Mouse (Mus musculus) hematopoietic stem cell, adult 5-6 weeks (primary cell): ENCODE data around the gene Rnf145. TPM values are rescaled to one million over a fixed set of nuclear protein-coding genes. Genes with fewer than 3 reads are reported as not detected.

Experiments used
- ATAC-seq, 2 experiments: fragments of 125-278 bp in 1 of 2; replicated peaks in 1 of 2; 2 replicates each; pipeline ENCODE4 v1.8.0; 2016 to 2017; ENCODE audit warnings: inconsistent platforms in 2 of 2, mild to moderate bottlenecking in 2 of 2, moderate number of reproducible peaks in 2 of 2, low read depth in 1 of 2, moderate TSS enrichment in 1 of 2; ENCODE audit not compliant: low FRiP score in 2 of 2, poor library complexity in 2 of 2, severe bottlenecking in 2 of 2, insufficient read depth in 1 of 2, low TSS enrichment in 1 of 2
- total RNA-seq: library from RNA; stranded (forward); fragments of 172-1452, 232-1000 nt; gene quantifications from 2 replicates; pipeline ENCODE4 v1.2.3, GENCODE M21; 2017

Gene Rnf145
- total RNA-seq, 1 experiment from 2014 or later = 44.7 TPM

GRCm38 (mm10) chr11:44528560-44529199, 9.9 kb downstream of the Rnf145 start:
- ATAC-seq = peak; percentile 5 to 8; a peak in 1 of 4 replicates

DNA sequence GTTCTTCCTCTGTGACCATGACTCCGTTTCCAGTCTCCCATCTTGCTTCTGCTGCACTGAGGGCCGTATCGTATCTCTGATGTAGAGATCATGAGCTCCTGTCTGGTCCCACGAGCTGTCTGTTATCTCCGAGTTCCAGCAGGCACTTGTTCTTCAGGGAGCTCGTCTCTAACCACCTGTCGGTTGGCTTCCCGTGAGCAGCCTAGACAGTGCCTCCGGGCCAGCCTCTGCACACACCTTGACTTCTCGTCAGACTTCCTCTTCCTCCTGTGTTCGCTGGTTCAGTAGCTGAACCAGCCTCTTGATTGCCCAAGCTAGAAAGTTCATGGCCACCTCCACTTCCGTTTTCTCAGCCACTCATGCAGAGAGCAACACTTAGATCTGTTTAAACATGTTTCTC, 10.4 kb downstream of the Rnf145 start:
- ATAC-seq = peak; percentile 89 to 92

- ATAC-seq = no peak
Observed at GRCm38 (mm10) chr11:44529716-44530115, 11.0 kb downstream of the Rnf145 start.

DNA sequence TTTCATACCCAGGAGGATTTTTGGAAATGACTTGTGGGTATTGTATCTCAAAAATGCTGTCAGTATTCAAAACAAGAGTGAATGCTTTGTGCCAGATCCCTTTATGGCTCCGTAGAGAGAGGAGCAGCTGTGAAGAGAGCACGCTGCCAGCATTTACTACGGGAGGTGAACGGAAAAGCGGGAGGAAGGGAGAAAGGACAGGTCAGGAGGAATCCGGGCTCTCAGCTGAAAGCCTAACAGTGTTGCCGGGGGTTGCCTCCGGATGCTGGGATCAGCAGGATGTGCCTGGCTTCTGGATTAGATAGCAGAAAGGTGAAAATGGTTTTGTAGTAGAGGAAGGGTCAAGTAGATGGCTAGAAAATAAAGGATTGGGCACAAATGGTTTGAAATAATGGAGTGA, 11.6 kb downstream of the Rnf145 start:
- ATAC-seq = no peak

DNA sequence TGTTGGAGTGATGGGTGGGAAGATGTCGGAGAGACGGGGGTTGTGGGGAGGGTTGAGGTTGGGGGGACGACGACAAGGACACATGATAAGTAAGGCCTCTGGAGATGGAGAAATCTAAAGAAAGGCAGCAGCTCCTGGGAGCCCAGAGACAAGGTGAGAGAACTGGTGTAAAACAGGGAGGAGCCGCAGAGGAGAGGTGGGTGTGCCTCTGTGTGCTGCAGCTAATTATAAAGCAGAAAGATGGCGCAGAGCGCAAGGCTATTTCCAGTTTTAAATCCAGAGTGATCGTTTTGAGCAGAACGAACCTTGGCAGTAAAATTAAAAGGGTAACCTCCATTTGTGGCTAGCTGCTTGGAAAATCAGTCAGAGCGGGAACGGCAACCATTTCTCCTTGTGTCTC, 12.1 kb downstream of the Rnf145 start:
- ATAC-seq = no peak

- ATAC-seq = no peak
Observed at GRCm38 (mm10) chr11:44531617-44532016, 12.9 kb downstream of the Rnf145 start.

DNA sequence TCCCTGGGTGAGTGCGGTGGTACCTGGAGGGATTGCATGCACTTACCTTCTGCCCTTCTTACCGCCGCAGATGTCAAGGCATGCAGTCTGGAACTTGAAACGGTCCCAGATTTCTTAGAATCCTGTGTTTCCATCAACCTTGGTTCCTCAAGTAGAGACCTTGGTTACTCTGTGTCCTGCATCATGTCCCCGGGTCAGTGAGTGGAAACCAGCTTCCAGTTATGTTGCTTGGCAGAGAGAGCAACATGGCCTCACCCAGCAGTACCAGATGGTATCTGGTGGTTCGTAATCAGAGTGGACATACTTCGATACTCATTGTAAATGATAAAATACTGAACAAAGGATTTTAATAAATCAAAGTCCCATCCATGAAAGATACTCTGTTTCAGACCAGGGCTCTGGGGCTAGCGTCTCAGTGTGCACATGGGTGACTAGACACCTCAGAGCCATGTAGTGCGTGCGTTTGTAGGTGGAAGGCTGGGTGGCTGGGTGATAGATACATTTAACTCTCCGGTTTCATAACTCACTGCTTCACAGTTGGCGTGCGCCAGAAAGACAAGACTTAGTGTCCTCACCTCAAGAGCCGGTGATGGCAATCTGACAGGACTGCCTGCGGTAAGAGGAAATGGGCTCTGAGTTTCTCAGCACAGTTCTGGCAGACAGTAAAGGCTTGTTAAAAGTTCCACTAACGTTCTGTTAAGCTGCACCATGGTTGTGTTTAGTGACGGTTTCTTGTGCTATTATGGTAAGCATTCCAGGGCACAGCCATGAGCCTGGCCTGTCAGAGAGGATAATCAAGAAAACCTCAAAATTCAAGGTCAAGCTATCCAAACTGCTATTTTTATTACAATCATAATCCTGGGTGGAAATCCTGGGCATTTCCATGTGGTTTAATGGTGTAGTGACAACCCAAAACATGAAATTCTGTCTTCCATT, 14.3 kb downstream of the Rnf145 start:
- no peak for ATAC-seq

GRCm38 (mm10) chr11:44534999-44535750, 16.4 kb downstream of the Rnf145 start:
- no peak for ATAC-seq

DNA sequence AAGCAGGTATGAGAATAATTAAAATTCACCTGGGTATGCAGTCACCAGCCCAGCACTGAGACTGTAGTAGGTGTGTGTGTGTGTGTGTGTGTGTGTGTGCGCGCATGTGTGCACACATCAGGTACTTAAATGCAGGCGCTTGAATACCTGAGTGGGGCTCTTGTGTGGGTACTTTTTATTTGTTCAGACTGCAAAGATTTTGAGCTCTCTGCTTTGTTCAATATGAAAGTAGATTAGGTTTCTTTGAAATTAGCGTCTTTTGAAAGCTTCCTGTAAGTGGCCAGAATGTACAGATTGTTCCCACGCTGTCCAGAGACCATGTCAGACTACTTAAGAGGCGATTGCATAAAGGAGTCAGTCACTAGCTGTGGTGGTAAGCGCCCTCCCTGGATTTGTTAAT, 18.6 kb downstream of the Rnf145 start:
- ATAC-seq = no peak

DNA sequence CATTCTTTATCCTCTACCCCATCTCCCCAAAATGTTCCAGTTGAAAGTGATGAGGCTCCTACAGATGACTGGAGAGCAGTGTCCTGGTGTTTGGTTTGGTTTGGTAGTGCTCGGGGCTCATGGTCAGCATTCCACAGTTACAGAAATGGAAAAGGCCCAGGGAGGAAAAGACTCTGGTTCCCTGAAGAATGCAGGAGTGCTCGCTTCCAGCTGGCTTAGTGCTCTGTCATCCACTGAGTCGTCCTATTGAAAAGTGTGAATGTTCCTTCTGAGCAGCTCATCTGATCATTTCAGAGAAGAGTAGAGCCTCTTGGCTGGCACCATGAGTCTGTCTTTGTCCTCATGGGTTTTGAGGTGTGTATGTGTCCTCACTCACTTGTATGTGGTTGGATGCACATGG, 19.3 kb downstream of the Rnf145 start:
- no peak for ATAC-seq

GRCm38 (mm10) chr11:44538501-44539290, 19.9 kb downstream of the Rnf145 start:
- ATAC-seq = 0 out of 4 replicates have a peak, but pooled peaks of 1 of the 2 experiments have one; percentile 23

- ATAC-seq = no peak
Observed at GRCm38 (mm10) chr11:44539291-44539930, 20.6 kb downstream of the Rnf145 start.

GRCm38 (mm10) chr11:44540243-44540642, 21.5 kb downstream of the Rnf145 start:
- ATAC-seq = peak; percentile 54 to 58

DNA sequence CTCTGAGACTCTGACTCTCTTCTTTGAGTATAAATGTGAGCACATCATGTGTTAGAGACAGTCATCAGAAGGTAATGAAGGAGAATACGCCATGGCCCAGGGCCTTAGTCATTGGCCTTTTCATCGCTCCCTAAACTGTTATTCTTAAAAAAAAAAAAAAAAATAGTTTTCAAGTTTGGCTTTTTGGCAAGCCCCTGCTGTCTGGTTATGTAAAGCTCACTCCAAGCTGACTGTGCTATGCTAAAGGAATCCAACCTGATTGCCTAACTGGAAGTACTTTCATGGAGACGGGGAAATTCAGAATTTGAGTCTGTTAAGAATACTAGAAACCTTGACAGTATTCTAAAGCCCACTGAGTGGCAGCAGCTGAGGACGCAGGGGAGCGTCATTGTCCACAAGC, 22.5 kb downstream of the Rnf145 start:
- no peak for ATAC-seq

DNA sequence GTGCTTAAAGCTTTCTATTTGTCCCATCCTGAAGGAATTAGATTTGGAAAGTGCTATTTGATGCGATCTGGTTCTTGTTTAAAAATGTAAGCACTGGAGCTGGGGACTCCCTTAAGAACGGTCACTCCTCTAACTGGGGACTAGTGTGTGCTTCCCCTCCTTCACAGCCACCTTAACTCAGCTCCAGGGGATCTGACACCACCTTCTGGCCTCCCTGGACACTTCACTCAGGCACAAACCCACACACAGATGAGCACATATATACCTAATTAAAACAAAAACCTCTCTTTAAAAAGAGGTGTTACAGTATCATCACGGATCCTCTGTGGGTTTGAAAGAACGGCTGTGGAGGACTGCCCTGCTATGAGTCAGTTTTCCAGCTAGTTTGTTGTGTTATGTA, 23.0 kb downstream of the Rnf145 start:
- no peak for ATAC-seq

DNA sequence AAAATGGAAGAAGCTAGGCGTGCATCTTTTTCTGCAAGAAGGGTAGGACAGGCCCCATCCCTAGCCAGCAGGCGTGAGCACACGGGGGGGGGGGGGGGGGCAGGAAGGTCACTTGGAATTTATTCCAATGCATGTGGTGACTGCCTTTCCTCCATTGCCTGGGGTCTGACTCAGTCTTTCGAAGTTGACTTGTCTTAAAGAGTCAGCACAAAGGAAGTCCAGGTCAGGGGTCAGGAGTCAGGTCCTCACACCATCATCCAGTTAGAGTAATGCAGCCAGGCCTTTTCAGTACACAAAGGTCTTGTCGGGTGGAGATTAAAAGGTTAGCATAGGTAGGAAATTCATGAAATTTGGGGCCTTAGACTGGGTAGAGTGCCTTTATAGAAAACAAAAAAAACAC, 24.8 kb downstream of the Rnf145 start:
- no peak for ATAC-seq

DNA sequence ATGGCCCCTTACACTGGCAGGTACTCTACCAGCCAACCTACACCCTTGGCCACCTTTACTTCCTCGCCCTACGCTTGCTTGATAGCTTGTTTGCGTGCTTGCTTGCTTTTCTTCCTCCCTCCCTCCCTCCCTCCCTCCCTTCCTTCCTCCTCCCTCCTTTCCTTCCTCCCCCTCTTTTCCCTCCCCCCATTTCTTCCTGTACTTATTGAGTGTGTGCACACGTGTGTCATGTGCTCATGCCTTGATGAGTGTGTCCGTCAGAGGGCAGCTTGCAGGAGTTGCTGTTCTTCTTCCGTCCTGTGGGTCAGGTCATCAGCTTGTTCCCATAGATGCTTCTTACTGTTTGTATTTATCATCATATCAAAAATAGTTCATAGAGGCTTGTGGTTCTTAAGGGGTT, 25.2 kb downstream of the Rnf145 start:
- no peak for ATAC-seq
